Comparison of ENCODE assay signal across 12 mouse cellular contexts in the genomic region with DNA sequence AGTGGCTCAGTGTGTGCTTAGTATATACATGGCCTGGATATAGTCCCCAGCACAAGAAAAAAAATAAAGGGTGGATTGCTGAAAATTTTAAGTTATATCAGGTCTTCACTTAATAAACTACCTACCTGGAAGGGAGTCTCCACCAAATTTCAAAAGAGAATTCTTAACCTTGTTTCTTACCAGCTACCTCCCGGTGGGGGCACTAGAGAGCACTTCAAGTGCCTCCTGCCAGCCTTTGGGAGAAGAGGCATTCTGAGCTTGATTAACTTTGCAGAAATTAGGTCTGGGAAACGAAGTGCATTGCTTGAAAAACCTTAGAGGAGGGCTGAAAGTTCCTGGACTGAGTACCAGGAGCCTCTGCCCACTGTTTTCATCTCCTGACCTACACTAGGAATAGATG. TPM values are rescaled to one million over a fixed set of nuclear protein-coding genes. Genes with fewer than 3 reads are reported as not detected.
DNase-seq lines count a peak whose midpoint lies in the region; TF ChIP-seq lines count a peak whose summit lies in the region.
"Had no signal": no experiment of that assay in that cellular context is flagged by ENCODE, and none has a peak within 500 bp of the region (broad histone marks: within the 10 kb centered on the region; RNA-seq: fewer than 3 reads in every experiment).

No protein-coding gene starts in this region.

- no peak overlapping the region for H3K4me3 ChIP-seq in kidney, adult 2 months (ENCODE audit: insufficient read depth, low read depth, low read length)
- H3K4me3 ChIP-seq: forebrain, embryonic 12.5 days; hindbrain, embryonic 13.5 days; lung, embryonic 15.5 days had no signal

- TF ChIP-seq POLR2A in kidney, adult 2 months (IDR thresholded peaks at IDR 0.05; ENCODE audit: low read depth, low read length) = no peak

- H3K4me1 ChIP-seq in kidney, adult 2 months (ENCODE audit: control insufficient read depth, insufficient read depth, low read length) = no peaks in the 10 kb centered on the region
- H3K4me1 ChIP-seq: forebrain, embryonic 12.5 days; hindbrain, embryonic 13.5 days; lung, embryonic 15.5 days had no signal

- H3K27me3 ChIP-seq in kidney, adult 2 months (replicated peaks; ENCODE audit: control insufficient read depth, insufficient read depth, low read length) = no peaks in the 10 kb centered on the region; the same call in 1 of the 2 replicates
- H3K27me3 ChIP-seq: forebrain, embryonic 12.5 days; lung, embryonic 15.5 days had no signal

- peak; percentile 23 to 52 for DNase-seq in cerebellum, postnatal 14 days
- no peak for DNase-seq in cerebellum, adult 9-11 months
- no peak for DNase-seq in kidney, adult 2 months
- no peak for DNase-seq in kidney, adult 11 months
- peak; percentile 34 for DNase-seq in right cerebral cortex, postnatal 14 days
- no peak for DNase-seq in right cerebral cortex, postnatal 25 days
- no peak for DNase-seq in urinary bladder, adult 2 months (ENCODE audit: low spot score)
- DNase-seq in spleen, adult 18-20 months = no peak
- DNase-seq: midbrain, embryonic 14.5 days had no signal

- TF ChIP-seq CTCF in kidney, adult 2 months (conservative IDR thresholded peaks at IDR 0.05; ENCODE audit: insufficient read depth, insufficient read length, low read depth, low read length) = peak; percentile 28; the same call in 1 of the 2 replicates

- H3K27ac ChIP-seq in kidney, adult 2 months (ENCODE audit: insufficient read depth, low read depth, low read length) = no peak overlapping the region
- H3K27ac ChIP-seq: forebrain, embryonic 12.5 days; hindbrain, embryonic 13.5 days; lung, embryonic 15.5 days had no signal

- no peaks in the 10 kb centered on the region for H3K36me3 ChIP-seq in kidney, adult 2 months (ENCODE audit: control insufficient read depth, insufficient read depth, low read length)
- H3K36me3 ChIP-seq: forebrain, embryonic 12.5 days; hindbrain, embryonic 13.5 days; lung, embryonic 15.5 days had no signal

- WGBS in kidney, adult 2 months = 13% methylated on average over 2 of the region's 2 CpGs

RNA-seq across cellular contexts. Expression of gene Pax1, which starts 19.5 kb away (rescaled TPM):
- polyA plus RNA-seq in kidney, adult 2 months (2012; rRNA removed) = 0.06 and 0.10 TPM in 2 replicates
- 0.03 TPM in 1 of 2 replicates, not detected in the other for polyA plus RNA-seq in urinary bladder, adult 2 months (2012; rRNA removed)
- polyA plus RNA-seq: midbrain, embryonic 14.5 days had no signal

Comparison
In these comparisons a context has a peak if more than half of its experiments do, and no peak if none do; other contexts are left out.
1. DNase-seq: peak in cerebellum, postnatal 14 days (2 of 2) and right cerebral cortex, postnatal 14 days (single experiment); none in cerebellum, adult 9-11 months (single experiment), kidney, adult 2 months (single experiment), kidney, adult 11 months (single experiment), right cerebral cortex, postnatal 25 days (single experiment), urinary bladder, adult 2 months (single experiment) and spleen, adult 18-20 months (0 of 2).